Mouse (Mus musculus): ENCODE data around the gene Disp2.

The Disp2 gene

GRCm38 (mm10) chr2:118790551-118791525, 11.3 kb downstream of the Disp2 start:
- DNase-seq = peak; percentile 48

GRCm38 (mm10) chr2:118791591-118792258, 12.2 kb downstream of the Disp2 start:
- DNase-seq = no peak

GRCm38 (mm10) chr2:118792259-118792613, 12.7 kb downstream of the Disp2 start:
- no peak for DNase-seq

- DNase-seq = no peak
Measured at GRCm38 (mm10) chr2:118793636-118794035, 14.1 kb downstream of the Disp2 start.

GRCm38 (mm10) chr2:118802542-118803118, 23.1 kb downstream of the Disp2 start:
- no peak for DNase-seq

GRCm38 (mm10) chr2:118804474-118804873, 25.0 kb downstream of the Disp2 start:
- DNase-seq = no peak

- no peak for DNase-seq
Measured at GRCm38 (mm10) chr2:118805137-118805536, 25.6 kb downstream of the Disp2 start.

- DNase-seq = no peak
Measured at GRCm38 (mm10) chr2:118805756-118806155, 26.2 kb downstream of the Disp2 start.

GRCm38 (mm10) chr2:118806860-118807259, 27.3 kb downstream of the Disp2 start:
- no peak for DNase-seq

GRCm38 (mm10) chr2:118810861-118811260, 31.3 kb downstream of the Disp2 start:
- no peak for DNase-seq

- DNase-seq = no peak
Measured at GRCm38 (mm10) chr2:118812724-118813123, 33.2 kb downstream of the Disp2 start.

GRCm38 (mm10) chr2:118813981-118814836, 34.7 kb downstream of the Disp2 start, which contains the start of gene Knstrn:
Knstrn (plus strand) TSS chr2:118814003.
- DNase-seq = peak; percentile 86

GRCm38 (mm10) chr2:118822800-118823199, 43.3 kb downstream of the Disp2 start:
- no peak for DNase-seq

GRCm38 (mm10) chr2:118824396-118824795, 44.9 kb downstream of the Disp2 start:
- DNase-seq = no peak

GRCm38 (mm10) chr2:118829096-118829495, 49.6 kb downstream of the Disp2 start:
- no peak for DNase-seq

- DNase-seq = no peak
Measured at GRCm38 (mm10) chr2:118834061-118834460, 54.5 kb downstream of the Disp2 start.

- DNase-seq = no peak
Measured at GRCm38 (mm10) chr2:118835115-118835514, 55.6 kb downstream of the Disp2 start.

GRCm38 (mm10) chr2:118838330-118838729, 58.8 kb downstream of the Disp2 start:
- no peak for DNase-seq

- DNase-seq = no peak
Measured at GRCm38 (mm10) chr2:118841186-118841585, 61.7 kb downstream of the Disp2 start.

GRCm38 (mm10) chr2:118841774-118842173, 62.3 kb downstream of the Disp2 start:
- no peak for DNase-seq

GRCm38 (mm10) chr2:118844427-118844826, 64.9 kb downstream of the Disp2 start:
- DNase-seq = no peak

- DNase-seq = no peak
Measured at GRCm38 (mm10) chr2:118846246-118846645, 66.7 kb downstream of the Disp2 start.

- no peak for DNase-seq
Measured at GRCm38 (mm10) chr2:118851756-118852155, 72.2 kb downstream of the Disp2 start.
